Mouse (Mus musculus): ENCODE data around the gene Tacr2.

Gene Tacr2

GRCm38 (mm10) chr10:62305090-62305489 is 52.9 kb downstream of the Tacr2 start:
- DNase-seq: no peak

GRCm38 (mm10) chr10:62306483-62306882 is 54.2 kb downstream of the Tacr2 start:
- DNase-seq: no peak

GRCm38 (mm10) chr10:62308896-62309491 is 56.8 kb downstream of the Tacr2 start:
- no peak for DNase-seq

- no peak for DNase-seq
These were observed 57.4 kb downstream of the Tacr2 start for GRCm38 (mm10) chr10:62309593-62309992.

DNA sequence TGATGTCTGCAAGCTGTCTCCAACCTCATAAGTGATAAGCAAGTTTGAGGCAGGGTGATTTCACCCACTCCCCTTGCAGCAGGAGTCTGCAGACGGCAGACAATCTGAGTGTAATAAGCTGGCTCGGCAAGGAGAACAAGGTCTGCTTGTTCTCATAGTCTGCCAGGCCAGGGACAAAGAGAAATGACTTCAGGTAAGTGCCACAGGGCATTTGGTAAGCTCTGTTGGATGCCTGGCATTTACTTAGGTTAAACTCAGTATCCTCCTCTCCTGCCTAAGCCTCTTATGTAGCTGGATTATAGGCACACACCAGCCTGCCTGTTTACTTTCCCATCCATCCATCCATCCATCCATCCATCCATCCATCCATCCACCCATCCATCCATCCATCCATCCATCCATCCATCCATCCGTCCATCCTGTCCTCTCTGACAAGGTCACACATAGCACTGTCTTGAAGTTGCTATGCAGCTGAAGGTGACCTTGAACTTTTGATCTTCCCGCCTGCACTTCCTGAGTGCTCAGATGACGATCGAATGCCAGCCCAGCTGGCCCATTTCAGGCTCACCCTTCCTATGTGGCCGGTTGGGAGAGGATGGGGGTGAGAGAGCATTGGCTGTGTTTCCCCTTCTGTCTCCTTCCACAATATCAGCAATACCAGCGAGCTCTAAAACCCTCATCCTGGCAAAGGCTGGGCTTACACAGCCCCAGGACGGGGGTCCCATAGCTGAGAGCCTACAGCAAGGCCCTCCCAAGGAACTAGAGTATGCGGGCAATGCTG is 58.2 kb downstream of the Tacr2 start:
- no peak for DNase-seq

- peak; percentile 77 to 81 for DNase-seq
These were observed 59.2 kb downstream of the Tacr2 start for GRCm38 (mm10) chr10:62311464-62311863.

GRCm38 (mm10) chr10:62313140-62313539 is 60.9 kb downstream of the Tacr2 start:
- DNase-seq: no peak

GRCm38 (mm10) chr10:62313885-62314424 is 61.7 kb downstream of the Tacr2 start:
- peak; percentile 37 to 52 for DNase-seq

All from lung, adult 18-20 months (tissue).